ENCODE assay signal across 7 mouse cellular contexts in genomic region chr12:46818856-46819347, GRCm38 (mm10). TPM values are rescaled to one million over a fixed set of nuclear protein-coding genes. Genes with fewer than 3 reads are reported as not detected.
DNase-seq lines count a peak whose midpoint lies in the region; ATAC-seq and TF ChIP-seq lines count a peak whose summit lies in the region.

Gene Nova1 (minus strand): TSS chr12:46818929.

- peak within 1 kb of the TSS; percentile 65 for H3K4me3 ChIP-seq in cortical plate, adult 2 months (ENCODE audit: insufficient read depth, low read length)
- H3K4me3 ChIP-seq in intestine, embryonic 15.5 days (replicated peaks), result peak within 1 kb of the TSS; percentile 78
- H3K4me3 ChIP-seq in midbrain, embryonic 11.5 days (ENCODE audit: low read depth, low read length), result peak within 1 kb of the TSS; percentile 80
- peak within 1 kb of the TSS; percentile 80 for H3K4me3 ChIP-seq in stomach, embryonic 15.5 days (replicated peaks)

- DNase-seq in adrenal gland, postnatal 14 days, result peak; percentile 75
- DNase-seq in gastrocnemius, postnatal 36 days, result peak; percentile 49 to 58
- peak; percentile 69 to 73 for DNase-seq in left cerebral cortex, postnatal 25 days (ENCODE audit: low spot score in 2 of 2)
- peak; percentile 94 for DNase-seq in midbrain, embryonic 11.5 days (ENCODE audit: low spot score, missing footprints)

- peak; percentile 87 for ATAC-seq in intestine, embryonic 15.5 days
- peak; percentile 85 for ATAC-seq in midbrain, embryonic 11.5 days (ENCODE audit: low FRiP score)
- ATAC-seq in stomach, embryonic 15.5 days (ENCODE audit: insufficient read depth, low FRiP score, low read depth), result peak; percentile 72

- H3K4me1 ChIP-seq in cortical plate, adult 2 months (ENCODE audit: control insufficient read depth, insufficient read depth, low read length), result no peaks in the 10 kb centered on the region
- H3K4me1 ChIP-seq in intestine, embryonic 15.5 days (replicated peaks), result 0 out of 2 replicates have a peak, but pooled peaks cover 6% of the 10 kb centered on the region
- H3K4me1 ChIP-seq in midbrain, embryonic 11.5 days (ENCODE audit: control insufficient read depth, insufficient read depth, low read length), result peaks cover 4% of the 10 kb centered on the region; the same call in 1 of the 2 replicates
- no peaks in the 10 kb centered on the region for H3K4me1 ChIP-seq in stomach, embryonic 15.5 days

- no peaks in the 10 kb centered on the region for H3K9me3 ChIP-seq in intestine, embryonic 15.5 days
- H3K9me3 ChIP-seq in midbrain, embryonic 11.5 days (ENCODE audit: control insufficient read depth, low read length), result no peaks in the 10 kb centered on the region
- H3K9me3 ChIP-seq in stomach, embryonic 15.5 days, result no peaks in the 10 kb centered on the region

- peak; percentile 0; the same call in 1 of the 2 replicates for TF ChIP-seq POLR2A in cortical plate, adult 2 months (IDR thresholded peaks at IDR 0.05; ENCODE audit: extremely low read depth, insufficient read depth, low read length)

- peak within 1 kb of the TSS; percentile 98 for H3K27ac ChIP-seq in cortical plate, adult 2 months (ENCODE audit: insufficient read depth, low read length)
- peak within 1 kb of the TSS; percentile 68 for H3K27ac ChIP-seq in intestine, embryonic 15.5 days
- peak within 1 kb of the TSS; percentile 100 for H3K27ac ChIP-seq in midbrain, embryonic 11.5 days (ENCODE audit: low read depth, low read length)
- peak within 1 kb of the TSS; percentile 75 for H3K27ac ChIP-seq in stomach, embryonic 15.5 days

- intact Hi-C loops in gastrocnemius, postnatal 36 days (cut with DNase I), result no loop called here
- intact Hi-C loops in left cerebral cortex, postnatal 25 days (cut with DNase I), result loop anchor here (1.0 to 10.0 kb wide), 4 partner anchors 182 to 1352 kb away; no protein-coding TSS in a partner anchor

- peak within 1 kb of the TSS; percentile 94 for H3K4me2 ChIP-seq in intestine, embryonic 15.5 days (replicated peaks)
- H3K4me2 ChIP-seq in midbrain, embryonic 11.5 days, result peak within 1 kb of the TSS; percentile 66
- peak within 1 kb of the TSS; percentile 93 for H3K4me2 ChIP-seq in stomach, embryonic 15.5 days

- peaks cover 4% of the 10 kb centered on the region; the same call in 1 of the 2 replicates for H3K27me3 ChIP-seq in intestine, embryonic 15.5 days (replicated peaks)
- H3K27me3 ChIP-seq in midbrain, embryonic 11.5 days (ENCODE audit: control insufficient read depth, insufficient read depth, low read length), result no peaks in the 10 kb centered on the region
- peaks cover 4% of the 10 kb centered on the region; the same call in 1 of the 2 replicates for H3K27me3 ChIP-seq in stomach, embryonic 15.5 days (replicated peaks)

- TF ChIP-seq CTCF in cortical plate, adult 2 months (IDR thresholded peaks at IDR 0.05; ENCODE audit: extremely low read depth, insufficient read depth, low read length), result no peak

- peak within 1 kb of the TSS; percentile 61 for H3K9ac ChIP-seq in intestine, embryonic 15.5 days
- peak within 1 kb of the TSS; percentile 98 for H3K9ac ChIP-seq in midbrain, embryonic 11.5 days (ENCODE audit: low read length)
- peak within 1 kb of the TSS; percentile 48 for H3K9ac ChIP-seq in stomach, embryonic 15.5 days

- H3K36me3 ChIP-seq in intestine, embryonic 15.5 days, result no peaks in the 10 kb centered on the region
- no peaks in the 10 kb centered on the region for H3K36me3 ChIP-seq in midbrain, embryonic 11.5 days (ENCODE audit: control insufficient read depth, insufficient read depth, low read length)
- no peaks in the 10 kb centered on the region for H3K36me3 ChIP-seq in stomach, embryonic 15.5 days

- WGBS in intestine, embryonic 15.5 days, result 0% methylated on average over 29 of the region's 68 CpGs
- under 1% methylated on average over 36 of the region's 68 CpGs for WGBS in midbrain, embryonic 11.5 days
- 2% methylated on average over 31 of the region's 68 CpGs for WGBS in stomach, embryonic 15.5 days

RNA-seq across cellular contexts. Expression of gene Nova1, which starts in this region (rescaled TPM):
- total RNA-seq in adrenal gland, postnatal 14 days (2021), result 4.4 and 4.5 TPM in 2 replicates
- 25.0 and 29.4 TPM in 2 replicates for polyA plus RNA-seq in cortical plate, adult 2 months (2012; rRNA removed)
- 1 to 10 TPM; 3.9 to 4.7 TPM for total RNA-seq in gastrocnemius, postnatal 36 days (2021)
- 0.83 and 1.2 TPM in 2 replicates for polyA plus RNA-seq in intestine, embryonic 15.5 days (2015; fragmentation: Nextera tagmentation; extraction: Ambion mirVana)
- total RNA-seq in left cerebral cortex, postnatal 25 days (2021), result 10 to 100 TPM; 38.3 to 46.1 TPM
- polyA plus RNA-seq in midbrain, embryonic 11.5 days (2014; fragmentation: Nextera tagmentation; extraction: Ambion mirVana), result 39.4 and 40.0 TPM in 2 replicates
- 1.4 and 2.0 TPM in 2 replicates for polyA plus RNA-seq in stomach, embryonic 15.5 days (2015; fragmentation: Nextera tagmentation; extraction: Ambion mirVana)

Comparison
In these comparisons a context has a peak if more than half of its experiments do, and no peak if none do; other contexts are left out.
1. Peak in every context shown above with its lines: DNase-seq, ATAC-seq, H3K4me3 ChIP-seq and H3K27ac ChIP-seq.
2. H3K9ac ChIP-seq: peak in every context shown above with its lines; median percentile 98 in midbrain, embryonic 11.5 days; 61 in intestine, embryonic 15.5 days; 48 in stomach, embryonic 15.5 days.